Mouse (Mus musculus) midbrain, embryonic 15.5 days (tissue): ENCODE results near the gene Tbc1d13. TPM values are rescaled to one million over a fixed set of nuclear protein-coding genes. Genes with fewer than 3 reads are reported as not detected.
"Not testable (repeated sequence)": the region's sequence is repeated elsewhere in the genome, so short reads cannot be mapped to it uniquely, and the experiment has no call there.

Experiments
- ATAC-seq: fragments of 200-750 bp; cut with Nextera tagmentation; replicated peaks from 2 replicates; pipeline ENCODE4 v1.8.0; 2017; ENCODE audit warnings: moderate TSS enrichment
- H3K27ac ChIP-seq: fragments of 300-500 bp; sonication (generic); 2 replicates; pipeline ENCODE4 v1.5.1; 2015; ENCODE audit warnings: mild to moderate bottlenecking, inconsistent platforms
- H3K27me3 ChIP-seq: fragments of 300-500 bp; sonication (generic); replicated peaks from 2 replicates; pipeline ENCODE4 v1.6.1; 2015; ENCODE audit warnings: inconsistent platforms
- H3K36me3 ChIP-seq: fragments of 300-500 bp; sonication (generic); replicated peaks from 2 replicates; pipeline ENCODE4 v1.6.1; 2015; ENCODE audit warnings: inconsistent platforms
- H3K4me1 ChIP-seq: fragments of 300-500 bp; sonication (generic); 2 replicates; pipeline ENCODE4 v1.6.1; 2015; ENCODE audit warnings: inconsistent platforms
- H3K4me2 ChIP-seq: fragments of 300-500 bp; sonication (generic); 2 replicates; pipeline ENCODE4 v1.6.1; 2015; ENCODE audit warnings: inconsistent platforms, mild to moderate bottlenecking, moderate library complexity
- H3K4me3 ChIP-seq: fragments of 300-500 bp; sonication (generic); 2 replicates; pipeline ENCODE4 v1.5.1; 2015; ENCODE audit warnings: mild to moderate bottlenecking, inconsistent platforms
- H3K9ac ChIP-seq: fragments of 300-500 bp; sonication (generic); 2 replicates; pipeline ENCODE4 v1.6.1; 2015; ENCODE audit warnings: mild to moderate bottlenecking, inconsistent platforms
- H3K9me3 ChIP-seq: fragments of 300-500 bp; sonication (generic); 2 replicates; pipeline ENCODE4 v1.6.1; 2016; ENCODE audit warnings: inconsistent platforms
- WGBS: fragments of 180-500 bp; shearing (Covaris S2); methylation state at CpG from one replicate; pipeline ENCODE4 v1.1.7; 2015; ENCODE audit warnings: mixed read lengths; 5-methylcytosine and 5-hydroxymethylcytosine counted together
- polyA plus RNA-seq: library from polyadenylated mRNA; unstranded; fragments of >200 nt; fragmentation: Nextera tagmentation; extraction: Ambion mirVana; gene quantifications from 2 replicates; pipeline ENCODE4 v1.2.1, GENCODE M21; 2015

The Tbc1d13 gene
- polyA plus RNA-seq, 1 experiment from 2014 or later: 13.7 TPM

- no peak overlapping the region for H3K4me2 ChIP-seq
- WGBS: 55% methylated on average over 4 of the region's 4 CpGs
- no peak overlapping the region for H3K27ac ChIP-seq
These were observed 33.1 kb downstream of the Tbc1d13 start for GRCm38 (mm10) chr2:30166677-30167076.

GRCm38 (mm10) chr2:30171371-30171996 is 37.9 kb downstream of the Tbc1d13 start, which contains the start of gene Endog:
Endog (plus strand) TSS chr2:30171493.
- H3K9ac ChIP-seq: peak within 1 kb of the TSS; percentile 66
- H3K27me3 ChIP-seq: no peaks in the 10 kb centered on the region
- WGBS: under 1% methylated on average over 74 of the region's 75 CpGs
- H3K4me2 ChIP-seq: peak within 1 kb of the TSS; percentile 84
- H3K27ac ChIP-seq: peak within 1 kb of the TSS; percentile 91
- peak within 1 kb of the TSS; percentile 57 for H3K4me3 ChIP-seq
- H3K4me1 ChIP-seq: peaks cover 13% of the 10 kb centered on the region
- ATAC-seq: peak; percentile 97
- peaks cover 17% of the 10 kb centered on the region for H3K36me3 ChIP-seq
- H3K9me3 ChIP-seq: no peaks in the 10 kb centered on the region

More at GRCm38 (mm10) chr2:30166677-30167076, 33.1 kb downstream of the Tbc1d13 start:
- H3K9me3 ChIP-seq: no peaks in the 10 kb centered on the region
- H3K27me3 ChIP-seq: no peaks in the 10 kb centered on the region
- ATAC-seq: no peak
- no peak overlapping the region for H3K9ac ChIP-seq
- no peaks in the 10 kb centered on the region for H3K36me3 ChIP-seq
- no peak overlapping the region for H3K4me3 ChIP-seq
- no peaks in the 10 kb centered on the region for H3K4me1 ChIP-seq

GRCm38 (mm10) chr2:30171997-30172382 is 38.4 kb downstream of the Tbc1d13 start:
- WGBS: under 1% methylated on average over 19 of the region's 19 CpGs
- Histone ChIP-seq H3K9ac (peak overlapping the region; percentile 66), H3K4me2 (peak overlapping the region; percentile 84), H3K27me3 (no peaks in the 10 kb centered on the region), H3K4me3 (peak overlapping the region; percentile 57), H3K27ac (peak overlapping the region; percentile 91), H3K4me1 (peaks cover 17% of the 10 kb centered on the region), H3K36me3 (peaks cover 18% of the 10 kb centered on the region), H3K9me3 (no peaks in the 10 kb centered on the region)
- peak; percentile 37 for ATAC-seq

GRCm38 (mm10) chr2:30173541-30174240 is 40.1 kb downstream of the Tbc1d13 start:
- 95% methylated on average over 20 of the region's 20 CpGs for WGBS
- no peaks in the 10 kb centered on the region for H3K27me3 ChIP-seq
- H3K9me3 ChIP-seq: no peaks in the 10 kb centered on the region

GRCm38 (mm10) chr2:30175897-30176296 is 42.4 kb downstream of the Tbc1d13 start:
- no peaks in the 10 kb centered on the region for H3K9me3 ChIP-seq
- H3K4me1 ChIP-seq: peaks cover 28% of the 10 kb centered on the region
- H3K27me3 ChIP-seq: no peaks in the 10 kb centered on the region
- no peak overlapping the region for H3K9ac ChIP-seq
- H3K4me2 ChIP-seq: no peak overlapping the region
- H3K36me3 ChIP-seq: peaks cover 18% of the 10 kb centered on the region
- no peak for ATAC-seq
- 89% methylated on average over 8 of the region's 8 CpGs for WGBS
- H3K4me3 ChIP-seq: no peak overlapping the region
- no peak overlapping the region for H3K27ac ChIP-seq

More at GRCm38 (mm10) chr2:30173541-30174240, 40.1 kb downstream of the Tbc1d13 start:
- no peak for ATAC-seq
- Histone ChIP-seq H3K4me2 (no peak overlapping the region), H3K4me3 (no peak overlapping the region), H3K9ac (no peak overlapping the region), H3K4me1 (peaks cover 28% of the 10 kb centered on the region), H3K27ac (no peak overlapping the region), H3K36me3 (peaks cover 18% of the 10 kb centered on the region)

- Histone ChIP-seq H3K4me2 (no peak overlapping the region), H3K9ac (no peak overlapping the region), H3K27me3 (no peaks in the 10 kb centered on the region), H3K36me3 (peaks cover 18% of the 10 kb centered on the region), H3K27ac (no peak overlapping the region), H3K9me3 (no peaks in the 10 kb centered on the region), H3K4me1 (peaks cover 28% of the 10 kb centered on the region), H3K4me3 (no peak overlapping the region)
- no peak for ATAC-seq
- WGBS: 100% methylated on average over 2 of the region's 2 CpGs
These were observed 43.0 kb downstream of the Tbc1d13 start for GRCm38 (mm10) chr2:30176561-30176960.

- H3K36me3 ChIP-seq: peaks cover 18% of the 10 kb centered on the region
- WGBS: 3% methylated on average over 54 of the region's 54 CpGs
- H3K9ac ChIP-seq: peak within 1 kb of the TSS; percentile 67
- H3K27me3 ChIP-seq: no peaks in the 10 kb centered on the region
- H3K4me3 ChIP-seq: peak within 1 kb of the TSS; percentile 69
- peaks cover 17% of the 10 kb centered on the region for H3K4me1 ChIP-seq
- peak; percentile 99 for ATAC-seq
- peak within 1 kb of the TSS; percentile 78 for H3K4me2 ChIP-seq
- H3K27ac ChIP-seq: peak within 1 kb of the TSS; percentile 40; the same call in 1 of the 2 replicates
- H3K9me3 ChIP-seq: no peaks in the 10 kb centered on the region
These were observed 44.4 kb downstream of the Tbc1d13 start, which contains the start of gene Spout1 for GRCm38 (mm10) chr2:30177700-30178675. Spout1 (minus strand) TSS chr2:30178459.

- WGBS: 44% methylated on average over 7 of the region's 7 CpGs
- not testable (repeated sequence) for H3K27me3 ChIP-seq, H3K9ac ChIP-seq, H3K9me3 ChIP-seq, H3K27ac ChIP-seq
- Histone ChIP-seq H3K36me3 (peaks cover 16% of the 10 kb centered on the region), H3K4me2 (peak overlapping the region; percentile 78), H3K4me1 (peaks cover 15% of the 10 kb centered on the region), H3K4me3 (peak overlapping the region; percentile 69)
- peak; percentile 22; the same call in 1 of the 2 replicates for ATAC-seq
These were observed 45.2 kb downstream of the Tbc1d13 start for GRCm38 (mm10) chr2:30178711-30179110.

- 77% methylated on average over 2 of the region's 2 CpGs for WGBS
- ATAC-seq: no peak
- no peaks in the 10 kb centered on the region for H3K9me3 ChIP-seq
These were observed 48.9 kb downstream of the Tbc1d13 start for GRCm38 (mm10) chr2:30182424-30182823.

GRCm38 (mm10) chr2:30183721-30184120 is 50.2 kb downstream of the Tbc1d13 start:
- no peaks in the 10 kb centered on the region for H3K9me3 ChIP-seq
- H3K27ac ChIP-seq: no peak overlapping the region
- H3K4me2 ChIP-seq: no peak overlapping the region
- no peaks in the 10 kb centered on the region for H3K4me1 ChIP-seq
- ATAC-seq: no peak
- no peak overlapping the region for H3K9ac ChIP-seq
- no peaks in the 10 kb centered on the region for H3K27me3 ChIP-seq
- no peaks in the 10 kb centered on the region for H3K36me3 ChIP-seq
- no peak overlapping the region for H3K4me3 ChIP-seq
- 74% methylated on average over 3 of the region's 3 CpGs for WGBS

More at GRCm38 (mm10) chr2:30182424-30182823, 48.9 kb downstream of the Tbc1d13 start:
- H3K4me1 ChIP-seq: peaks cover 7% of the 10 kb centered on the region
- no peaks in the 10 kb centered on the region for H3K27me3 ChIP-seq
- no peak overlapping the region for H3K27ac ChIP-seq
- no peak overlapping the region for H3K9ac ChIP-seq
- H3K4me3 ChIP-seq: no peak overlapping the region
- H3K36me3 ChIP-seq: no peaks in the 10 kb centered on the region
- H3K4me2 ChIP-seq: no peak overlapping the region

GRCm38 (mm10) chr2:30185276-30185675 is 51.7 kb downstream of the Tbc1d13 start:
- H3K4me1 ChIP-seq: no peaks in the 10 kb centered on the region
- no peak for ATAC-seq
- no peak overlapping the region for H3K4me3 ChIP-seq
- no peaks in the 10 kb centered on the region for H3K9me3 ChIP-seq
- 96% methylated on average over 6 of the region's 6 CpGs for WGBS
- H3K9ac ChIP-seq: no peak overlapping the region
- H3K27me3 ChIP-seq: no peaks in the 10 kb centered on the region
- no peak overlapping the region for H3K27ac ChIP-seq
- no peaks in the 10 kb centered on the region for H3K36me3 ChIP-seq
- no peak overlapping the region for H3K4me2 ChIP-seq

GRCm38 (mm10) chr2:30185681-30186080 is 52.1 kb downstream of the Tbc1d13 start:
- no peak overlapping the region for H3K4me3 ChIP-seq
- H3K4me2 ChIP-seq: no peak overlapping the region
- ATAC-seq: no peak
- H3K27me3 ChIP-seq: no peaks in the 10 kb centered on the region
- no peaks in the 10 kb centered on the region for H3K9me3 ChIP-seq
- no peaks in the 10 kb centered on the region for H3K36me3 ChIP-seq
- no peaks in the 10 kb centered on the region for H3K4me1 ChIP-seq
- no peak overlapping the region for H3K27ac ChIP-seq
- no peak overlapping the region for H3K9ac ChIP-seq
- WGBS: 90% methylated on average over 3 of the region's 3 CpGs
